Mouse (Mus musculus) stomach, embryonic 14.5 days (tissue): Measurements from ENCODE around the gene Cyp27b1. TPM values are rescaled to one million over a fixed set of nuclear protein-coding genes. Genes with fewer than 3 reads are reported as not detected.
"Not testable (repeated sequence)": the region's sequence is repeated elsewhere in the genome, so short reads cannot be mapped to it uniquely, and the experiment has no call there.

Source experiments
- ATAC-seq: fragments of 200-750 bp; cut with Nextera tagmentation; 2 replicates; pipeline ENCODE4 v1.8.0; 2017; ENCODE audit warnings: low read depth, moderate TSS enrichment; ENCODE audit not compliant: insufficient number of reproducible peaks, insufficient read depth, low FRiP score
- H3K27ac ChIP-seq: fragments of 300-500 bp; sonication (generic); 2 replicates; pipeline ENCODE4 v1.5.1; 2014; ENCODE audit warnings: mild to moderate bottlenecking, low read length, moderate library complexity, mixed read lengths
- H3K27me3 ChIP-seq: fragments of 300-500 bp; sonication (generic); 2 replicates; pipeline ENCODE4 v1.6.1; 2014; ENCODE audit warnings: low read length, control low read depth, mixed read lengths; ENCODE audit not compliant: control insufficient read depth, insufficient read depth
- H3K36me3 ChIP-seq: fragments of 300-500 bp; sonication (generic); 2 replicates; pipeline ENCODE4 v1.6.1; 2014; ENCODE audit warnings: mild to moderate bottlenecking, control low read depth, low read length, moderate library complexity, mixed read lengths; ENCODE audit not compliant: control insufficient read depth, insufficient read depth
- H3K4me1 ChIP-seq: fragments of 300-500 bp; sonication (generic); 2 replicates; pipeline ENCODE4 v1.6.1; 2014; ENCODE audit warnings: low read length, control low read depth, mixed read lengths; ENCODE audit not compliant: control insufficient read depth, insufficient read depth
- H3K4me2 ChIP-seq: fragments of 300-500 bp; sonication (generic); replicated peaks from 2 replicates; pipeline ENCODE4 v1.6.1; 2014; ENCODE audit warnings: low read depth, low read length, control low read depth
- H3K4me3 ChIP-seq: fragments of 300-500 bp; sonication (generic); 2 replicates; pipeline ENCODE4 v1.5.1; 2014; ENCODE audit warnings: low read depth, low read length, control low read depth
- H3K9ac ChIP-seq: fragments of 300-500 bp; sonication (generic); replicated peaks from 2 replicates; pipeline ENCODE4 v1.6.1; 2014; ENCODE audit warnings: low read depth, mild to moderate bottlenecking, control low read depth, low read length, moderate library complexity, mixed read lengths
- H3K9me3 ChIP-seq: fragments of 300-500 bp; sonication (generic); 2 replicates; pipeline ENCODE4 v1.6.1; 2016; ENCODE audit warnings: low read depth, low read length, control low read depth; ENCODE audit not compliant: control insufficient read depth
- WGBS: fragments of 180-500 bp; shearing (Covaris S2); extraction: QIAGEN DNeasy Blood & Tissue Kit; methylation state at CpG from one replicate; pipeline ENCODE4 v1.1.7; 2014; 5-methylcytosine and 5-hydroxymethylcytosine counted together
- polyA plus RNA-seq: library from polyadenylated mRNA; unstranded; fragments of >200 nt; fragmentation: Nextera tagmentation; extraction: Ambion mirVana; gene quantifications from 2 replicates; pipeline ENCODE4 v1.2.1, GENCODE M21; 2014

Gene Cyp27b1
- polyA plus RNA-seq, 1 experiment from 2014 or later: 0.13 TPM

DNA sequence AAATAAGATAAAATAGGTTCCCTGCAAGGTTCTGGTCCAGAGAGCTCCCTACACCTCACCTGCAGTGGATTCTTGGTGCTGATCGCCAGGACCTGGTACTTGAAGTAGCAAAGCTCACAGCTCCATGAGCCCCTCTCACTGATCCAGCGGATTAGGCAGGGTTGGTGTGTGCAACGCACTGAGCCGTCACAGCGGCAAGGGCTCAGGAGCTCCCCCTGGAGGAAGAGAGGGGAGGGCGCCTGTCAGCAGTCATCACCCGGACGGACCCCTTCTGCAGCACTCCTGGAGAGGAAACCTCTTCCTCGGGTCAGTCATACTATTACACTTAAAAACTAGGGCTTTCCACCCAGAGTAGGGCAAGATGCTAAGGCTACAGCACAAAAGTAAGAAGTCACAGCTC lies 10.1 kb downstream of the Cyp27b1 start:
- Histone ChIP-seq H3K4me3 (peak overlapping the region; percentile 83), H3K27ac (no peak overlapping the region), H3K36me3 (peaks cover 21% of the 10 kb centered on the region; the same call in 1 of the 2 replicates), H3K9me3 (no peaks in the 10 kb centered on the region), H3K4me1 (peaks cover 13% of the 10 kb centered on the region; the same call in 1 of the 2 replicates), H3K27me3 (no peaks in the 10 kb centered on the region), H3K9ac (no peak overlapping the region), H3K4me2 (peak overlapping the region; percentile 94)
- no peak for ATAC-seq
- WGBS: under 1% methylated on average over 9 of the region's 9 CpGs

DNA sequence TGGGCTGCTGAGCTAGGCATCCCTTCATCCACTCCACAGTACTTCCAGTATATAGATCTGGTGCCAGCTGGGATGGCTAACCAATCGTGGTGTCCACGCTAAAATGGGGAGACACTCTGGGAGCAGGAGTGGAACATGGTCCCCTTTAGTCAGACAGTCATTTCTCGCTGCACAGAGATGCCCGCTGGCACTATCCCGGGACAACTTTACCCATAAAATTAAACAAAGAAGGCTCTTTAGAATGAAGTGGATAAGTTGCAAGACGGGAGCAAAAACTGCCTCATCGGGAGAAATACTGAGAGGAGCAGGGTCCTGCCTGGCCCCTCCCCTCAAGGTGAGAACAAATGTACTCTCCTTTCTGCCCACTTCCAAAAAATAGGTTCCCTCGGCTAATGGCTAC lies 10.7 kb downstream of the Cyp27b1 start:
- ATAC-seq: no peak
- Histone ChIP-seq H3K36me3 (peaks cover 21% of the 10 kb centered on the region; the same call in 1 of the 2 replicates), H3K27me3 (no peaks in the 10 kb centered on the region), H3K4me2 (peak overlapping the region; percentile 94), H3K9me3 (no peaks in the 10 kb centered on the region), H3K27ac (no peak overlapping the region), H3K4me1 (peaks cover 13% of the 10 kb centered on the region; the same call in 1 of the 2 replicates), H3K9ac (no peak overlapping the region; the same call in 1 of the 2 replicates), H3K4me3 (peak overlapping the region; percentile 83)
- WGBS: 4% methylated on average over 8 of the region's 8 CpGs

DNA sequence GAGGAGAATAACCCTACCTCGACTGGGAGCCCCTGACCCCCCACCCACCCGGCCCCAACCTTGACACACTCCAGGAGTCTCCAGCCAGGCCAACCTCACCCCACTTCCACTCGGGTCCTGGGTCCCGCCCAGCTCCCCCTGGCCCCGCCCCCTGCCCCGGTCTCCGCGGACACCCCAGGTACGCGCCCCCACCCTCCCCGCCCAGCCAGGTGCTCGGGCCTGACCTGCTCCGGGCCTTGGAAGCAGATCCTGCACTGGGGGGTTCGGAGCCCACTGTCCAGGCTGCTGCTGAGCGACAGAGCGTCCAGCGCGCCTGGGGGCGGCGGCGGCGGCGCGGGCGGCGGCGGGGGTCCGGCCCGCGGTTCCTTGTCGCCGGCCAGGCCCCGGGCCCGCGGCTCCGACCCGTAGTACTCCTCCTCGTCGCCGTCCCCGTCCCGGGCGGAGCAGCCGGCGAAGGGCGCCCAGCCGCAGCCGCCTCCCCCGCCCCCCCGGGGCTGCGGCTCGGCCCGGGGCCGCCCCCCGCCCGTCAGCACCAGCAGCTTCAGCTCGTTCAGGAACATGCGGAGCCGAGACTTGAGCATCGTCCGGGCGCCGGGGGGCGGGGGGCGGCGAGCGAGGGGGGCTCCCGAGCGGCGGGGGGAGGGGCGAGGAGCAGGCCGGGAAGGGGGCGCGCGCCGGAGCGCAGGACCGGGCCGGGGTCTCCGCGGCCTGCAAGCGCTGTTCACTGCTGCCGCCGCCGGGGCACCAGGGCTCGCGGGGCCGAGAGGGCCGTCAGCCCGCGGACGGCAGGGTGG lies 11.3 kb downstream of the Cyp27b1 start:
- H3K27ac ChIP-seq: peak overlapping the region; percentile 67
- H3K4me3 ChIP-seq: peak overlapping the region; percentile 83
- peak overlapping the region; percentile 94 for H3K4me2 ChIP-seq
- peak overlapping the region; percentile 79 for H3K9ac ChIP-seq
- peaks cover 21% of the 10 kb centered on the region; the same call in 1 of the 2 replicates for H3K36me3 ChIP-seq
- under 1% methylated on average over 77 of the region's 92 CpGs for WGBS
- H3K27me3 ChIP-seq: no peaks in the 10 kb centered on the region
- H3K9me3 ChIP-seq: no peaks in the 10 kb centered on the region
- ATAC-seq: no peak
- H3K4me1 ChIP-seq: peaks cover 13% of the 10 kb centered on the region; the same call in 1 of the 2 replicates

DNA sequence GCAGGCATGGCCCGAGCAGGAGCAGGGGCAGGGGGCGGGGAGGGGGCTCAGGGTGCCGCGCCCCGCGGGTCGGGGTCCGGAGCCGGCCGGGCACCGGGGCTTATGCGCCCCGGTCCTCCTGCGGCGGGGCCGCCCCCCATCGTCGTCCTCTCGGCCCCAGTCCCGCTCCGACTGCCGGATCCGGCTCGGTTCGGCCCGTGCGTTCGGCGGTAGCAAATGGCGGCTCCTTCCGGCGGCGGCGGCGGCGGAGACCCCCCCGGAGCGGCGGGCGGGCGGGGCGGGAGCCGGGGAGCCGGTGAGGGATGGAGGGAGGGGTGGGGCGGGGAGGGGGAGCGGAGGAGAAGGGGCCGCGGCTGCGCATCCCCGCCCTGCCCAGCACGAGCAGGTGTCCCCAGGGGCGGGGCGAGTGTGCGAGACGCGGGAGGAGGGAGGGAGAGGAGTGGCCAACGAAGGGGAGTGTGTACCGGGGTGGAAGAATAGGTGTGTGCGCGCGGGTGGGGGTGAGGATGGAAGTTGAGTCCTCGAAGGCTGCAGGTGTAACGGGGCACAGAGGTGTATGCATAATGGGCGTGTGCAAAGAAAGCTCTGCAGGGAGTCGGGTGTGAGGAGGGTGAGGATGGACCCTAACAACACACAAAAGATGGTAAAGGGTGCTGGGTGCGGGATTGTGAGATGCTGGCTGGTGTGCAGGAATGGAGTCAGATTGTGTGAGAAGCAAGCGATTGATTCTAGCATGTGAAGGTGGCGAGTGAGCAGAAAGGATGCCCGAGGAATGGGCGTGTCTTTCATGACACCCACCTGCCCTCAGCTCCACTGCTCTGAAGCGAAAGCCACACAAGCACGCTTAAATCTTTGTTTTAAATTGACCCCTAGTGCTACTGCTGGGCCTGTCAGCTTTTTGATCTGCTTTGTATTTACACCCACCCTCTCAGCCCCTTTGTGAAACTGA lies 12.2 kb downstream of the Cyp27b1 start, which contains the start of gene March9:
March9 (minus strand) TSS at position 217 of the 949 bp plus-strand sequence.
- Histone ChIP-seq H3K9ac (peak within 1 kb of the TSS; percentile 79), H3K9me3 (no peaks in the 10 kb centered on the region), H3K4me2 (peak within 1 kb of the TSS; percentile 94), H3K27ac (peak within 1 kb of the TSS; percentile 67), H3K27me3 (no peaks in the 10 kb centered on the region), H3K4me3 (peak within 1 kb of the TSS; percentile 83), H3K36me3 (peaks cover 22% of the 10 kb centered on the region), H3K4me1 (peaks cover 19% of the 10 kb centered on the region; the same call in 1 of the 2 replicates)
- under 1% methylated on average over 55 of the region's 72 CpGs for WGBS
- peak; percentile 54 for ATAC-seq

DNA sequence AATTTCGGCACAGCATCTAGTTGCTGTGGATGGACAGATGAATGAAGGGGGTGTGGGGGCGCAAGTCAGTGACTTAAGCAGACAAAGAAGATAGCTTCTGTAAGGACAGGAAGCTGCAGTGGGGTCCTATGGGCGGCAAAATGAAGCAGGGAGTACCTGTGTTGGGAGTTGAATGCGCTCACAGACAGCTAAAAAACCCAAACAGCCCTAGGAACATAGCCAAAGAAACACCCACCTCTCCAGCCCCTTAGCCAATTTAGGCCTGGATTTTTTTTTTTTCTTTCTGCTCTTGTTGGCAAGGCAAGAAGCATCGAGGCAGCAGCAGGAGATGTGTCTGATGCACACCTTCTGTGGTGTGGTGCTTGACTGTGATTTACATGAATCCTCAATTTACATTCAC lies 13.0 kb downstream of the Cyp27b1 start:
- H3K36me3 ChIP-seq: peaks cover 23% of the 10 kb centered on the region
- no peak overlapping the region for H3K27ac ChIP-seq
- H3K27me3 ChIP-seq: no peaks in the 10 kb centered on the region
- H3K9ac ChIP-seq: no peak overlapping the region
- no peak overlapping the region; the same call in 1 of the 2 replicates for H3K4me3 ChIP-seq
- ATAC-seq: no peak
- peaks cover 21% of the 10 kb centered on the region; the same call in 1 of the 2 replicates for H3K4me1 ChIP-seq
- WGBS: 47% methylated on average over 5 of the region's 5 CpGs
- no peak overlapping the region for H3K4me2 ChIP-seq
- H3K9me3 ChIP-seq: no peaks in the 10 kb centered on the region

DNA sequence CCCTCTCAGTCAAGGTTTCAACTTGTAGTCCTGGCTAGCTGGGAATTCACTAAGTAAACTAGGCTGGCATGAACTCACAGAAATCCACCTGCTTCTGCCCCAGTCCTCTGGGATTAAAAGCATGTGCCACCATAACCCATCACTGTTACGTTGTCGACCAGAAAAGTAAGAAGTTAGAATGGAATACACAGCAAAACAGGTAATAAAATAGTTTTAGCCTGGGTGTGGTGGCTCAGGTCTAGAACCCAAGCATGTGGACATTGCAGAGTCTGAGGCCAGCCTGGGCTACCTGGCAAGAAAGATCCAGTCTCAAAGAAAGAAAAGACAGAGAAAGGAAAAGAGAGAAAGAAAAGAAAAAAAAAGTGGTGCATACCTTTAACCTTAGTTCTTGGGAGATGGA lies 13.5 kb downstream of the Cyp27b1 start:
- WGBS: 70% methylated on average over 2 of the region's 2 CpGs
- Histone ChIP-seq H3K9me3 (no peaks in the 10 kb centered on the region), H3K4me2 (no peak overlapping the region), H3K4me3 (no peak overlapping the region), H3K36me3 (peaks cover 23% of the 10 kb centered on the region), H3K4me1 (peaks cover 21% of the 10 kb centered on the region; the same call in 1 of the 2 replicates), H3K27me3 (no peaks in the 10 kb centered on the region), H3K9ac (no peak overlapping the region), H3K27ac (no peak overlapping the region)
- ATAC-seq: no peak

DNA sequence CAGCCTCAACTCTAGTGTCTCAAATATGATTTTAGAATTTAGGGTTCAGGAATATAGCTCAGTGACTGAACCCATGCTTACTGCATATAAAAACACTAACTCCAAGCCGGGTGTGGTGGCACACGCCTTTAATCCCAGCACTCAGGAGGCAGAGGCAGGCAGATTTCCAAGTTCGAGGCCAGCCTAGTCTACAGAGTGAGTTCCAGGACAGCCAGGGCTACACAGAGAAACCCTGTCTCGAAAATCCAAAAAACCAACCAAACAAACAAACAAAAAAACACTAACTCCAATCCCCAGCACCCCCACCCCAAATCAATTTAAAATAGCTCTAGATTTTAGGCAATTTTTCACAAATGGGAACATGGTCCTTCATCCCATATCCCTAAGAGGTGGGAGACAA lies 14.1 kb downstream of the Cyp27b1 start:
- not testable (repeated sequence) for ATAC-seq, H3K9ac ChIP-seq, H3K27me3 ChIP-seq, H3K4me2 ChIP-seq, H3K4me3 ChIP-seq, H3K9me3 ChIP-seq, H3K27ac ChIP-seq
- Histone ChIP-seq H3K4me1 (peaks cover 21% of the 10 kb centered on the region; the same call in 1 of the 2 replicates), H3K36me3 (peaks cover 26% of the 10 kb centered on the region)
- 87% methylated on average over 4 of the region's 4 CpGs for WGBS

DNA sequence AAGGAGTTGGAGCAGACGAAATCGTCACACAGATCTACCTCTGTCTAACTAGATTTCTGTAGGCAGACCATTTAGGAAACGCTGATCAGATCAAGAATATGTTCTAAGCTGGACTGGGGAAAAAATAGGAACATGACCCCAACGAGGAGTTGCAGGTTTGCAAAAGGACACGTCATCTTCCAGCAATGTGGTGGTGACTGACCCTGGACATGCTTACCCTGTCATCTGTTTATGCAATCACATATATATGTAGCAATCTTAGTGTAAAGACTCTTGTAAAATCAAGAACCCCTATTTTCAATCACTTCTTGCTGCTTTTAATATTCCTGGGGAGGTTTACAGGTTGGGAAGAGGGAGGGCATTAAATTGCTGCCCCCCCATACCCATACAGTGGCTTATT lies 14.5 kb downstream of the Cyp27b1 start:
- Histone ChIP-seq H3K9me3 (no peaks in the 10 kb centered on the region), H3K4me1 (peaks cover 21% of the 10 kb centered on the region; the same call in 1 of the 2 replicates), H3K36me3 (peaks cover 28% of the 10 kb centered on the region), H3K27ac (no peak overlapping the region), H3K4me2 (no peak overlapping the region), H3K4me3 (no peak overlapping the region), H3K27me3 (no peaks in the 10 kb centered on the region), H3K9ac (no peak overlapping the region)
- WGBS: 74% methylated on average over 5 of the region's 5 CpGs
- ATAC-seq: no peak
